Mouse (Mus musculus): Measurements from ENCODE around the gene Adra1d. TPM values are rescaled to one million over a fixed set of nuclear protein-coding genes. Genes with fewer than 3 reads are reported as not detected.
A peak's percentile ranks its signal among the peaks of the same experiment; 100 is the strongest.

The Adra1d gene
- polyA plus RNA-seq, 1 experiment from 2014 or later, result 0.62 TPM

GRCm38 (mm10) chr2:131551701-131552620 is 10.1 kb downstream of the Adra1d start:
- WGBS, result 52% methylated on average over 7 of the region's 7 CpGs
- no peak overlapping the region for H3K4me3 ChIP-seq
- peaks cover 82% of the 10 kb centered on the region for H3K27me3 ChIP-seq

GRCm38 (mm10) chr2:131550906-131551305 is 11.2 kb downstream of the Adra1d start:
- Histone ChIP-seq H3K9me3 (replicated peaks) (no peaks in the 10 kb centered on the region), H3K36me3 (no peaks in the 10 kb centered on the region), H3K4me2 (no peak overlapping the region), H3K4me1 (replicated peaks) (peaks cover 17% of the 10 kb centered on the region), H3K9ac (no peak overlapping the region), H3K27me3 (peaks cover 82% of the 10 kb centered on the region), H3K4me3 (no peak overlapping the region), H3K27ac (no peak overlapping the region)
- ATAC-seq (replicated peaks; ENCODE audit: insufficient number of reproducible peaks, insufficient read depth, low FRiP score, low read depth), result no peak
- 41% methylated on average over 2 of the region's 2 CpGs for WGBS

More at GRCm38 (mm10) chr2:131551701-131552620, 10.1 kb downstream of the Adra1d start:
- Histone ChIP-seq H3K27ac (no peak overlapping the region), H3K4me2 (no peak overlapping the region), H3K9me3 (replicated peaks) (no peaks in the 10 kb centered on the region), H3K9ac (no peak overlapping the region), H3K4me1 (replicated peaks) (peaks cover 8% of the 10 kb centered on the region), H3K36me3 (no peaks in the 10 kb centered on the region)
- ATAC-seq (replicated peaks; ENCODE audit: insufficient number of reproducible peaks, insufficient read depth, low FRiP score, low read depth), result no peak

- H3K27me3 ChIP-seq, result peaks cover 85% of the 10 kb centered on the region
Observed at GRCm38 (mm10) chr2:131550474-131550873, 11.6 kb downstream of the Adra1d start.

GRCm38 (mm10) chr2:131549090-131549489 is 13.0 kb downstream of the Adra1d start:
- no peak overlapping the region for H3K9ac ChIP-seq
- H3K9me3 ChIP-seq (replicated peaks), result no peaks in the 10 kb centered on the region
- H3K27me3 ChIP-seq, result peaks cover 79% of the 10 kb centered on the region
- no peak overlapping the region for H3K4me2 ChIP-seq
- ATAC-seq (replicated peaks; ENCODE audit: insufficient number of reproducible peaks, insufficient read depth, low FRiP score, low read depth), result no peak
- no peak overlapping the region for H3K27ac ChIP-seq
- H3K36me3 ChIP-seq, result no peaks in the 10 kb centered on the region
- H3K4me3 ChIP-seq, result no peak overlapping the region
- 82% methylated on average over 5 of the region's 5 CpGs for WGBS
- peaks cover 22% of the 10 kb centered on the region for H3K4me1 ChIP-seq (replicated peaks)

More at GRCm38 (mm10) chr2:131550474-131550873, 11.6 kb downstream of the Adra1d start:
- Histone ChIP-seq H3K27ac (no peak overlapping the region), H3K9me3 (replicated peaks) (no peaks in the 10 kb centered on the region), H3K4me2 (no peak overlapping the region), H3K4me3 (no peak overlapping the region), H3K9ac (no peak overlapping the region), H3K36me3 (no peaks in the 10 kb centered on the region), H3K4me1 (replicated peaks) (peaks cover 22% of the 10 kb centered on the region)
- no peak for ATAC-seq (replicated peaks; ENCODE audit: insufficient number of reproducible peaks, insufficient read depth, low FRiP score, low read depth)
- 71% methylated on average over 2 of the region's 2 CpGs for WGBS

GRCm38 (mm10) chr2:131548330-131548729 is 13.8 kb downstream of the Adra1d start:
- no peak overlapping the region for H3K4me2 ChIP-seq
- WGBS, result 68% methylated on average over 2 of the region's 2 CpGs
- H3K27ac ChIP-seq, result no peak overlapping the region
- no peaks in the 10 kb centered on the region for H3K36me3 ChIP-seq
- no peak overlapping the region for H3K9ac ChIP-seq
- ATAC-seq (replicated peaks; ENCODE audit: insufficient number of reproducible peaks, insufficient read depth, low FRiP score, low read depth), result no peak
- no peaks in the 10 kb centered on the region for H3K9me3 ChIP-seq (replicated peaks)
- no peak overlapping the region for H3K4me3 ChIP-seq
- peaks cover 22% of the 10 kb centered on the region for H3K4me1 ChIP-seq (replicated peaks)
- H3K27me3 ChIP-seq, result peaks cover 74% of the 10 kb centered on the region

GRCm38 (mm10) chr2:131546745-131547408 is 15.2 kb downstream of the Adra1d start:
- H3K36me3 ChIP-seq, result no peaks in the 10 kb centered on the region
- ATAC-seq (replicated peaks; ENCODE audit: insufficient number of reproducible peaks, insufficient read depth, low FRiP score, low read depth), result no peak
- H3K27ac ChIP-seq, result no peak overlapping the region
- H3K27me3 ChIP-seq, result peaks cover 61% of the 10 kb centered on the region
- peak overlapping the region; percentile 89 for H3K4me2 ChIP-seq
- peak overlapping the region; percentile 51 for H3K4me3 ChIP-seq
- H3K9me3 ChIP-seq (replicated peaks), result no peaks in the 10 kb centered on the region
- H3K4me1 ChIP-seq (replicated peaks), result peaks cover 24% of the 10 kb centered on the region
- no peak overlapping the region for H3K9ac ChIP-seq
- 17% methylated on average over 19 of the region's 19 CpGs for WGBS

- no peaks in the 10 kb centered on the region for H3K9me3 ChIP-seq (replicated peaks)
- H3K4me1 ChIP-seq (replicated peaks), result peaks cover 24% of the 10 kb centered on the region
- H3K27ac ChIP-seq, result no peak overlapping the region
- peaks cover 55% of the 10 kb centered on the region for H3K27me3 ChIP-seq
- no peaks in the 10 kb centered on the region for H3K36me3 ChIP-seq
- peak overlapping the region; percentile 49 for H3K9ac ChIP-seq
- H3K4me3 ChIP-seq, result peak overlapping the region; percentile 51
- H3K4me2 ChIP-seq, result peak overlapping the region; percentile 89
- no peak for ATAC-seq (replicated peaks; ENCODE audit: insufficient number of reproducible peaks, insufficient read depth, low FRiP score, low read depth)
- WGBS, result 3% methylated on average over 27 of the region's 27 CpGs
Observed at GRCm38 (mm10) chr2:131546308-131546700, 15.8 kb downstream of the Adra1d start.

- 4% methylated on average over 45 of the region's 45 CpGs for WGBS
- ATAC-seq (replicated peaks; ENCODE audit: insufficient number of reproducible peaks, insufficient read depth, low FRiP score, low read depth), result no peak; the same call in 1 of the 2 replicates
Observed at GRCm38 (mm10) chr2:131545386-131546307, 16.4 kb downstream of the Adra1d start.

GRCm38 (mm10) chr2:131542531-131542930 is 19.6 kb downstream of the Adra1d start:
- no peaks in the 10 kb centered on the region for H3K36me3 ChIP-seq
- no peak overlapping the region for H3K4me2 ChIP-seq
- no peaks in the 10 kb centered on the region for H3K9me3 ChIP-seq (replicated peaks)
- ATAC-seq (replicated peaks; ENCODE audit: insufficient number of reproducible peaks, insufficient read depth, low FRiP score, low read depth), result no peak
- WGBS, result 29% methylated on average over 6 of the region's 6 CpGs
- no peak overlapping the region for H3K4me3 ChIP-seq
- H3K27me3 ChIP-seq, result peaks cover 22% of the 10 kb centered on the region
- H3K4me1 ChIP-seq (replicated peaks), result peaks cover 32% of the 10 kb centered on the region
- H3K9ac ChIP-seq, result no peak overlapping the region
- H3K27ac ChIP-seq, result no peak overlapping the region

More at GRCm38 (mm10) chr2:131545386-131546307, 16.4 kb downstream of the Adra1d start:
- Histone ChIP-seq H3K4me1 (replicated peaks) (peaks cover 22% of the 10 kb centered on the region), H3K36me3 (no peaks in the 10 kb centered on the region), H3K4me2 (peak overlapping the region; percentile 89), H3K9me3 (replicated peaks) (no peaks in the 10 kb centered on the region), H3K27ac (no peak overlapping the region), H3K4me3 (peak overlapping the region; percentile 51), H3K27me3 (peaks cover 50% of the 10 kb centered on the region), H3K9ac (peak overlapping the region; percentile 49)

- H3K9me3 ChIP-seq (replicated peaks), result no peaks in the 10 kb centered on the region
- ATAC-seq (replicated peaks; ENCODE audit: insufficient number of reproducible peaks, insufficient read depth, low FRiP score, low read depth), result no peak
- 76% methylated on average over 4 of the region's 4 CpGs for WGBS
Observed at GRCm38 (mm10) chr2:131541686-131542085, 20.4 kb downstream of the Adra1d start.

More at GRCm38 (mm10) chr2:131541686-131542085, 20.4 kb downstream of the Adra1d start:
- Histone ChIP-seq H3K27ac (no peak overlapping the region), H3K36me3 (no peaks in the 10 kb centered on the region), H3K27me3 (peaks cover 13% of the 10 kb centered on the region), H3K4me1 (replicated peaks) (peaks cover 30% of the 10 kb centered on the region), H3K4me3 (no peak overlapping the region), H3K4me2 (no peak overlapping the region), H3K9ac (no peak overlapping the region)
